Mouse (Mus musculus) stomach, postnatal 0 days (tissue): ENCODE measurements around the gene Cdhr3.

Experiments used
- CTCF ChIP-seq: IDR thresholded peaks from 2 replicates; pipeline ENCODE4 v1.5.1; 2016; ENCODE audit warnings: antibody characterized with exemption, low read depth, mild to moderate bottlenecking, moderate library complexity
- EP300 ChIP-seq: optimal IDR thresholded peaks from 2 replicates; pipeline ENCODE3; 2016; ENCODE audit warnings: antibody characterized with exemption

GRCm38 (mm10) chr12:33137857-33138256 lies 45.2 kb upstream of the Cdhr3 start:
- TF ChIP-seq CTCF (no peak), EP300 (no peak)
